Mouse (Mus musculus) bone marrow macrophage, adult 2 months (primary cell): ENCODE measurements around the gene Map3k20.

Source experiments
- CTCF ChIP-seq: IDR thresholded peaks from 2 replicates; pipeline ENCODE4 v1.5.1; 2012; ENCODE audit warnings: low read depth, mild to moderate bottlenecking, low read length, moderate library complexity
- POLR2A ChIP-seq: IDR thresholded peaks from 2 replicates; pipeline ENCODE4 v1.6.1; 2012; ENCODE audit warnings: mild to moderate bottlenecking, low read depth, low read length, borderline replicate concordance

DNA sequence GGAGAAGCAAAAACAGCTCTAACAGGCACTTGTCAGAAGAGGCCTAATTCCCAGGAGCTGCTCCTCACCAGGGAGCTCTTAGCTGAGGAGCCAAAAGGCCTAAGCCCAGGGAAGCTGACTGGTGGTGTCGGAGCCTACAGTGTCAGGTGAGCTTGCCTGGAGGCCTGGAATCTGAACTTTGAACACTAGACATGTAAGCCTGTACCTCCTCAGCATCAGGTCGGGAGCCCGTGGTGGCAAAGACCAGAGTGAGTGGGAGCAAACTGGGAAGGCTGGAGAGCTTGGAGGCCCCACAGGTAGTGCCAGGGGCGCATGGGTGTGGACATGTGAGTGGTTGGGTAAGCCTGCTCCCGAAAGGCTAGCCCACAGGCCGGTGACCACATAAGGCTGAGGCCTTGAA lies 37.6 kb upstream of the Map3k20 start:
- TF ChIP-seq CTCF, result no peak
- TF ChIP-seq POLR2A, result no peak
